Mouse (Mus musculus): ENCODE measurements around the gene Naaladl2.

- TF ChIP-seq TAL1 (IDR thresholded peaks at IDR 0.05; ENCODE audit: low read length) (no peak), GATA1 (IDR thresholded peaks at IDR 0.05; ENCODE audit: low read length) (no peak)
Measured at GRCm38 (mm10) chr3:24166531-24166930, 977.5 kb downstream of the Naaladl2 start.

Data from erythroblast, embryonic 14.5 days (primary cell).